Mouse (Mus musculus) embryonic fibroblast, embryonic 13.5 days (primary cell): Measurements from ENCODE around the gene Exoc6.

Experiments used
- CTCF ChIP-seq: IDR thresholded peaks from 2 replicates; pipeline ENCODE4 v1.5.1; 2011; ENCODE audit warnings: mild to moderate bottlenecking, control low read depth, low read length, moderate library complexity, borderline replicate concordance; ENCODE audit not compliant: insufficient read depth
- POLR2A ChIP-seq: IDR thresholded peaks from 2 replicates; pipeline ENCODE4 v1.6.1; 2011; ENCODE audit warnings: low read depth, mild to moderate bottlenecking, control low read depth, low read length, moderate library complexity

DNA sequence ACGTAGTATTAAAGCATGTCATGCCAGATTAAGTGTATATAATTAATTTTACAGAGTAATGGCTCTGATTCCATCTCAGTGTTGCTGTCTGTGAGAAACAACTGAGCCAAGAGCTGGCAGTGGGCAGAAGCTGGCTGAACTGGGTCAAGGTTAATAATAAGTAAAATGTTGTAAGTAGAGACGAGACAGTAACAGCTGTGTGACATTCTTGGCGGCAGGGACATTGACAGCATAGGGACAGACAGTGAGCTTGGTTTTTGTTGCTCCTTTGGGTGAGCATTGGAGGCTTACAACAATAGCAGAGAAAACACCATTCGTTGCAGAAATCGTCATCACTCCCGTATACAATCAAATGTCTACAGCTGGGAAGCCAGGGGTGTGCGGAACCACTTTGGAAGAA, 13.8 kb upstream of the Exoc6 start:
- TF ChIP-seq POLR2A (no peak), CTCF (no peak)
